Mouse (Mus musculus): ENCODE data around the gene Sept10. TPM values are rescaled to one million over a fixed set of nuclear protein-coding genes. Genes with fewer than 3 reads are reported as not detected.
A peak's percentile ranks its signal among the peaks of the same experiment; 100 is the strongest.

The Sept10 gene
- polyA plus RNA-seq, 1 experiment = 1.5 TPM

GRCm38 (mm10) chr10:59166104-59166944 lies 55.3 kb downstream of the Sept10 start:
- WGBS = 76% methylated on average over 14 of the region's 14 CpGs
- Histone ChIP-seq H3K27me3 (ENCODE audit: control insufficient read depth, insufficient read depth, low read length) (no peaks in the 10 kb centered on the region), H3K27ac (ENCODE audit: insufficient read depth, low read depth, low read length) (no peak overlapping the region), H3K36me3 (ENCODE audit: control insufficient read depth, insufficient read depth, low read length) (peaks cover 1% of the 10 kb centered on the region; the same call in 1 of the 2 replicates), H3K4me1 (ENCODE audit: control insufficient read depth, insufficient read depth, insufficient read length, low read length) (no peaks in the 10 kb centered on the region), H3K4me3 (ENCODE audit: low read depth, low read length) (no peak overlapping the region)
- peak; percentile 55; the same call in 1 of the 2 replicates for TF ChIP-seq CTCF (IDR thresholded peaks at IDR 0.05; ENCODE audit: extremely low read depth, insufficient read length, insufficient replicate concordance, low read depth, low read length)
- TF ChIP-seq POLR2A (IDR thresholded peaks at IDR 0.05; ENCODE audit: low read depth, low read length) = no peak

- Histone ChIP-seq H3K27ac (ENCODE audit: insufficient read depth, low read depth, low read length) (no peak overlapping the region), H3K4me3 (ENCODE audit: low read depth, low read length) (no peak overlapping the region), H3K36me3 (ENCODE audit: control insufficient read depth, insufficient read depth, low read length) (no peaks in the 10 kb centered on the region), H3K27me3 (ENCODE audit: control insufficient read depth, insufficient read depth, low read length) (no peaks in the 10 kb centered on the region), H3K4me1 (ENCODE audit: control insufficient read depth, insufficient read depth, insufficient read length, low read length) (no peaks in the 10 kb centered on the region)
- WGBS = 69% methylated on average over 4 of the region's 4 CpGs
- TF ChIP-seq CTCF (IDR thresholded peaks at IDR 0.05; ENCODE audit: extremely low read depth, insufficient read length, insufficient replicate concordance, low read depth, low read length) = no peak
- no peak for TF ChIP-seq POLR2A (IDR thresholded peaks at IDR 0.05; ENCODE audit: low read depth, low read length)
Measured at GRCm38 (mm10) chr10:59162185-59162897, 59.3 kb downstream of the Sept10 start.

GRCm38 (mm10) chr10:59158627-59159026 lies 63.0 kb downstream of the Sept10 start:
- Histone ChIP-seq H3K27ac (ENCODE audit: insufficient read depth, low read depth, low read length) (no peak overlapping the region), H3K4me3 (ENCODE audit: low read depth, low read length) (no peak overlapping the region), H3K27me3 (ENCODE audit: control insufficient read depth, insufficient read depth, low read length) (no peaks in the 10 kb centered on the region), H3K36me3 (ENCODE audit: control insufficient read depth, insufficient read depth, low read length) (no peaks in the 10 kb centered on the region), H3K4me1 (ENCODE audit: control insufficient read depth, insufficient read depth, insufficient read length, low read length) (no peaks in the 10 kb centered on the region)
- TF ChIP-seq CTCF (IDR thresholded peaks at IDR 0.05; ENCODE audit: extremely low read depth, insufficient read length, insufficient replicate concordance, low read depth, low read length) = no peak
- 77% methylated on average over 3 of the region's 3 CpGs for WGBS

- Histone ChIP-seq H3K4me3 (ENCODE audit: low read depth, low read length) (no peak overlapping the region), H3K27ac (ENCODE audit: insufficient read depth, low read depth, low read length) (no peak overlapping the region), H3K36me3 (ENCODE audit: control insufficient read depth, insufficient read depth, low read length) (no peaks in the 10 kb centered on the region), H3K4me1 (ENCODE audit: control insufficient read depth, insufficient read depth, insufficient read length, low read length) (peaks cover 12% of the 10 kb centered on the region; the same call in 1 of the 2 replicates), H3K27me3 (ENCODE audit: control insufficient read depth, insufficient read depth, low read length) (no peaks in the 10 kb centered on the region)
- TF ChIP-seq POLR2A (IDR thresholded peaks at IDR 0.05; ENCODE audit: low read depth, low read length) (no peak), CTCF (IDR thresholded peaks at IDR 0.05; ENCODE audit: extremely low read depth, insufficient read length, insufficient replicate concordance, low read depth, low read length) (peak; percentile 52; the same call in 1 of the 2 replicates)
- 11% methylated on average over 5 of the region's 5 CpGs for WGBS
Measured at GRCm38 (mm10) chr10:59152544-59153081, 69.0 kb downstream of the Sept10 start.

GRCm38 (mm10) chr10:59150938-59151657 lies 70.5 kb downstream of the Sept10 start:
- H3K27ac ChIP-seq (ENCODE audit: insufficient read depth, low read depth, low read length) = no peak overlapping the region
- H3K36me3 ChIP-seq (ENCODE audit: control insufficient read depth, insufficient read depth, low read length) = no peaks in the 10 kb centered on the region
- 88% methylated on average over 10 of the region's 10 CpGs for WGBS
- TF ChIP-seq CTCF (IDR thresholded peaks at IDR 0.05; ENCODE audit: extremely low read depth, insufficient read length, insufficient replicate concordance, low read depth, low read length) (no peak), POLR2A (IDR thresholded peaks at IDR 0.05; ENCODE audit: low read depth, low read length) (no peak)
- no peaks in the 10 kb centered on the region for H3K27me3 ChIP-seq (ENCODE audit: control insufficient read depth, insufficient read depth, low read length)
- H3K4me1 ChIP-seq (ENCODE audit: control insufficient read depth, insufficient read depth, insufficient read length, low read length) = peaks cover 12% of the 10 kb centered on the region; the same call in 1 of the 2 replicates
- no peak overlapping the region for H3K4me3 ChIP-seq (ENCODE audit: low read depth, low read length)

GRCm38 (mm10) chr10:59149956-59150383 lies 71.7 kb downstream of the Sept10 start:
- Histone ChIP-seq H3K36me3 (ENCODE audit: control insufficient read depth, insufficient read depth, low read length) (no peaks in the 10 kb centered on the region), H3K4me3 (ENCODE audit: low read depth, low read length) (no peak overlapping the region), H3K27ac (ENCODE audit: insufficient read depth, low read depth, low read length) (no peak overlapping the region), H3K27me3 (ENCODE audit: control insufficient read depth, insufficient read depth, low read length) (no peaks in the 10 kb centered on the region), H3K4me1 (ENCODE audit: control insufficient read depth, insufficient read depth, insufficient read length, low read length) (peaks cover 12% of the 10 kb centered on the region; the same call in 1 of the 2 replicates)
- WGBS = 18% methylated on average over 8 of the region's 8 CpGs
- TF ChIP-seq POLR2A (IDR thresholded peaks at IDR 0.05; ENCODE audit: low read depth, low read length) (no peak), CTCF (IDR thresholded peaks at IDR 0.05; ENCODE audit: extremely low read depth, insufficient read length, insufficient replicate concordance, low read depth, low read length) (peak; percentile 37; the same call in 1 of the 2 replicates)
